Mouse (Mus musculus): Measurements from ENCODE around the gene Cav2.

DNA sequence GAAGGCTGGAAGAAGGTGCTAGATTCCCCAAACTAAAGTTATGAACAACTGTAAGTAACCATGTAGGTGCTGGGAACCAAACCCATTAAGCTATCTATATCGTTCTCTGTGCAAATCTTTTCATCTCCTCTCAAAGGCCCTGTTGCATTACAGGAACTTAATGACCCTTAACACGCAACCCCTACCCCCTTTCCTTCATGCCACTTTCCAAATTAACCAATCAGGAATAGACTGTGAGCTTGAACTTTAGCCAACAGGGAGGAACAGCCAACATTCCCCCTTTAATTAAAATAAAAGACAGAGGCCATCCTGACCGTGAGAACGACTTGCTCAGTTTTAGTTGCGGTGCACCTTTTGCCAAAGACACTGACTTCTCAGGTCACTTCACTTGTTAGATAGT, 14.1 kb downstream of the Cav2 start:
- TF ChIP-seq CTCF (IDR thresholded peaks at IDR 0.05; ENCODE audit: low read depth, low read length) (no peak), POLR2A (IDR thresholded peaks at IDR 0.05; ENCODE audit: extremely low read depth, insufficient read depth, low read length) (no peak)
